In the genomic region with DNA sequence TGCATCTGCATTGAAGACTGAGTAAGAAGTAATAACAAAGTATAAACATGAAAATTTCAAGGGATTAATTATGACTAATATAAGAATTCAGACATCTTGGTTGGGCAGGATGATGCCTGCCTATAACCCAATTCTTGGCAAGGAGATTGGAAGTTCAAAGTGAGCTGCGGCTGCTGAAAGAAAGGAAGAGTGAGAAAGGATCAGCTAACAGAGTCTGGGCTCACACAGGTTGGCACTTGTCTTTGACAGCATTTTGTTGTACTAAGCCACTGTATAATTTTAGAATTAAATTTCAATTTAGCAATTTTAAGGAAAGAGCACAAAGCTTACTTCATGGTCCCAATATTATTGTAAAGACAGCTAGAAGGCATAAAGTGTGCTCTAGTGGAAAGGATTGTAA, we compare ENCODE assay signal across 34 mouse cellular contexts.
"Had no signal": no experiment of that assay in that cellular context is flagged by ENCODE, and none has a peak within 500 bp of the region (broad histone marks: within the 10 kb centered on the region; RNA-seq: fewer than 3 reads in every experiment).

No protein-coding gene starts in this region.

- H3K36me3 ChIP-seq: hindbrain, embryonic 15.5 days; intestine, embryonic 15.5 days had no signal

- H3K4me2 ChIP-seq: heart, embryonic 11.5 days; heart, embryonic 12.5 days; heart, embryonic 13.5 days; heart, embryonic 15.5 days; hindbrain, embryonic 12.5 days; hindbrain, embryonic 13.5 days; hindbrain, embryonic 14.5 days; hindbrain, embryonic 15.5 days; intestine, embryonic 15.5 days; kidney, embryonic 15.5 days had no signal

- H3K9me3 ChIP-seq: heart, embryonic 12.5 days; heart, embryonic 13.5 days; heart, embryonic 15.5 days; hindbrain, embryonic 10.5 days; hindbrain, embryonic 12.5 days; hindbrain, embryonic 13.5 days; hindbrain, embryonic 15.5 days; intestine, embryonic 15.5 days; kidney, embryonic 15.5 days had no signal

- H3K9ac ChIP-seq: heart, embryonic 12.5 days; heart, embryonic 13.5 days; heart, embryonic 15.5 days; hindbrain, embryonic 12.5 days; hindbrain, embryonic 13.5 days; hindbrain, embryonic 14.5 days; hindbrain, embryonic 15.5 days; intestine, embryonic 15.5 days; kidney, embryonic 15.5 days had no signal

- H3K27me3 ChIP-seq: heart, embryonic 12.5 days; heart, embryonic 13.5 days; heart, embryonic 15.5 days; hindbrain, embryonic 12.5 days; hindbrain, embryonic 13.5 days; hindbrain, embryonic 15.5 days; intestine, embryonic 15.5 days; kidney, embryonic 15.5 days had no signal

- H3K27ac ChIP-seq: heart, embryonic 13.5 days; heart, embryonic 15.5 days; hindbrain, embryonic 10.5 days; hindbrain, embryonic 12.5 days; hindbrain, embryonic 13.5 days; hindbrain, embryonic 14.5 days; hindbrain, postnatal 0 days; intestine, embryonic 15.5 days; kidney, embryonic 15.5 days; kidney, postnatal 0 days; layer of hippocampus, adult 2 months; left cerebral cortex, adult 2 months had no signal

- H3K4me3 ChIP-seq: heart, embryonic 12.5 days; heart, embryonic 13.5 days; heart, embryonic 15.5 days; hindbrain, embryonic 10.5 days; hindbrain, embryonic 12.5 days; hindbrain, embryonic 13.5 days; hindbrain, embryonic 15.5 days; intestine, embryonic 15.5 days; kidney, embryonic 15.5 days; layer of hippocampus, adult 2 months; left cerebral cortex, adult 2 months had no signal

- ATAC-seq: hindbrain, postnatal 0 days; inflammation-experienced regulatory T-cells, adult 6 months; intestine, embryonic 15.5 days; intestine, embryonic 16.5 days; intestine, postnatal 0 days had no signal

- H3K4me1 ChIP-seq: hindbrain, embryonic 10.5 days; hindbrain, embryonic 12.5 days; intestine, embryonic 15.5 days; kidney, embryonic 15.5 days had no signal

- DNase-seq: heart, postnatal 10 days; heart, postnatal 14 days; heart, postnatal 36 days; heart, postnatal 4 days; kidney, adult 11 months; kidney, adult 18-20 months; kidney, adult 2 months; kidney, adult 8-10 months; kidney, adult 9 months; kidney, postnatal 10 days; kidney, postnatal 14 days; kidney, postnatal 25 days; kidney, postnatal 36 days; kidney, postnatal 4 days; layer of hippocampus, adult 9-11 months; layer of hippocampus, postnatal 36 days had no signal
